20 mouse cellular contexts compared by ENCODE assay signal in the genomic region with DNA sequence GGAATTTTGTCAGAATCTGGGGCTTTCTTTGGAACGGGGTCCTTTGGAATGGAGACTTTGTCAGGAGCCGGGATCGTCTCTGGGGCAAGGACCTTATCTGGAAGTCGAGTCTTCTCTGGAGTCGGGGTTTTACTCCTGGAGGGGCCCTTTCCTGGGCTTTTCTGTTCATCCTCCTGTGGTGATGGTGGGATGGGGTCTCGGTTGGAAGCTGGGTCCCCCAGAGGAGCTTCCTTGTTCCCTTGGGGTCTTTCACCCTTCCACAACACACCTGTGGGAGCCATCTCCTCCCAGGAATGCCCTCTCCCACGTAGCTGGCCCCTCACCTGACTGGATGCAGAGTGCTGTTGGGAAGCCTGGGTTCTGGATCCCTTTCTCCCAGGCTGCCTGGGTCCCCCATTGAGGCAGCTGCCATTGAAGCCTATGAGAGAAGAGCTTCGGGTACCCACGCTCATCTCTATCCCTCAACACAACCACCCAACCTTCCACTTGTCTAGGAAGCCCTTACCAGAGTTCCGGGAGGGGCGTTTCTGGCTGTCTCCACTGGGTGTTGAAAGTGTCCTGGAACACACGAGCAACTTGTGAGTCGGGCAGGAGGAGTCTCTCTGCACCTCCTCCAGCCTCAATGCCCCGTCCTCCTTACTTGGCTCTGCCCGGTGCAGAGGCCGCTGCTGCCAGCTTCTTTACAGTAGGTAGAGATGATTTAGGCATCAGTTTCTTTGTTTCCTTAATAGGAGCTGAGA. TPM values are rescaled to one million over a fixed set of nuclear protein-coding genes. Genes with fewer than 3 reads are reported as not detected.
DNase-seq lines count a peak whose midpoint lies in the region; ATAC-seq lines count a peak whose summit lies in the region.
"Had no signal": no experiment of that assay in that cellular context is flagged by ENCODE, and none has a peak within 500 bp of the region (broad histone marks: within the 10 kb centered on the region; RNA-seq: fewer than 3 reads in every experiment).

No protein-coding gene starts in this region.

- WGBS in kidney, embryonic 14.5 days, result 84% methylated on average over 16 of the region's 16 CpGs
- 72% methylated on average over 16 of the region's 16 CpGs for WGBS in lung, embryonic 16.5 days
- 80% methylated on average over 16 of the region's 16 CpGs for whole genome bisulfite sequencing in embryonic facial prominence, embryonic 15.5 days

- no peak for DNase-seq in kidney, postnatal 36 days
- DNase-seq in lung, postnatal 14 days, result no peak
- no peak for DNase-seq in adrenal gland, postnatal 36 days
- DNase-seq in spleen, adult 12 weeks (ENCODE audit: low spot score), result no peak
- DNase-seq: cerebellum, adult 8-10 months; heart, postnatal 14 days; liver, embryonic 13.5 days; midbrain, embryonic 14.5 days; thymus, adult 18-20 months; thymus, postnatal 4 days had no signal

- no peak for ATAC-seq in kidney, embryonic 14.5 days (ENCODE audit: low FRiP score, low TSS enrichment)
- ATAC-seq in lung, embryonic 16.5 days (ENCODE audit: low read depth), result no peak
- no peak for ATAC-seq in embryonic facial prominence, embryonic 15.5 days (ENCODE audit: insufficient number of reproducible peaks, low FRiP score, low TSS enrichment, low read depth)
- ATAC-seq: intestine, postnatal 0 days; lung, postnatal 0 days had no signal

- peaks cover 34% of the 10 kb centered on the region for H3K4me1 ChIP-seq in kidney, embryonic 14.5 days (ENCODE audit: control insufficient read depth, insufficient read depth, low read length)
- peaks cover 63% of the 10 kb centered on the region for H3K4me1 ChIP-seq in lung, embryonic 16.5 days (replicated peaks; ENCODE audit: control insufficient read depth, insufficient read depth, low read length)
- H3K4me1 ChIP-seq in embryonic facial prominence, embryonic 15.5 days, result peaks cover 62% of the 10 kb centered on the region

- H3K36me3 ChIP-seq in kidney, embryonic 14.5 days (ENCODE audit: control insufficient read depth, insufficient read depth, low read length), result peaks cover 15% of the 10 kb centered on the region
- peaks cover 9% of the 10 kb centered on the region for H3K36me3 ChIP-seq in lung, embryonic 16.5 days (ENCODE audit: control insufficient read depth, insufficient read depth, low read length)
- H3K36me3 ChIP-seq in embryonic facial prominence, embryonic 15.5 days, result peaks cover 6% of the 10 kb centered on the region
- H3K36me3 ChIP-seq: hindbrain, embryonic 15.5 days; liver, embryonic 13.5 days had no signal

- no peaks in the 10 kb centered on the region for H3K27me3 ChIP-seq in kidney, embryonic 14.5 days (ENCODE audit: control insufficient read depth, insufficient read depth, low read length)
- no peaks in the 10 kb centered on the region for H3K27me3 ChIP-seq in lung, embryonic 16.5 days (ENCODE audit: control insufficient read depth, insufficient read depth, low read depth, low read length)
- no peaks in the 10 kb centered on the region for H3K27me3 ChIP-seq in embryonic facial prominence, embryonic 15.5 days
- H3K27me3 ChIP-seq: CH12.LX had no signal

- H3K27ac ChIP-seq in kidney, embryonic 14.5 days (ENCODE audit: low read depth, low read length), result no peak overlapping the region
- peak overlapping the region; percentile 17; the same call in 1 of the 2 replicates for H3K27ac ChIP-seq in lung, embryonic 16.5 days (ENCODE audit: low read length)
- peak overlapping the region; percentile 92; the same call in 1 of the 2 replicates for H3K27ac ChIP-seq in embryonic facial prominence, embryonic 15.5 days (replicated peaks)
- H3K27ac ChIP-seq: hindbrain, embryonic 15.5 days; liver, embryonic 13.5 days had no signal

- no peaks in the 10 kb centered on the region; the same call in 1 of the 2 replicates for H3K9me3 ChIP-seq in kidney, embryonic 14.5 days (ENCODE audit: control insufficient read depth, low read length)
- peaks cover 2% of the 10 kb centered on the region; the same call in 1 of the 2 replicates for H3K9me3 ChIP-seq in lung, embryonic 16.5 days (ENCODE audit: control insufficient read depth, low read length)
- no peaks in the 10 kb centered on the region for H3K9me3 ChIP-seq in embryonic facial prominence, embryonic 15.5 days (replicated peaks)
- H3K9me3 ChIP-seq: heart, embryonic 12.5 days; hindbrain, embryonic 15.5 days; liver, embryonic 13.5 days had no signal

- no peak overlapping the region for H3K4me2 ChIP-seq in kidney, embryonic 14.5 days (replicated peaks; ENCODE audit: low read depth, low read length)
- no peak overlapping the region for H3K4me2 ChIP-seq in lung, embryonic 16.5 days (ENCODE audit: low read depth, low read length)
- H3K4me2 ChIP-seq in embryonic facial prominence, embryonic 15.5 days (replicated peaks), result no peak overlapping the region
- H3K4me2 ChIP-seq: hindbrain, embryonic 15.5 days; liver, embryonic 13.5 days had no signal

- no peak overlapping the region for H3K4me3 ChIP-seq in kidney, embryonic 14.5 days (ENCODE audit: low read length)
- no peak overlapping the region for H3K4me3 ChIP-seq in lung, embryonic 16.5 days (ENCODE audit: low read length)
- H3K4me3 ChIP-seq in embryonic facial prominence, embryonic 15.5 days (replicated peaks), result no peak overlapping the region
- H3K4me3 ChIP-seq: heart, embryonic 12.5 days; hindbrain, embryonic 15.5 days; liver, embryonic 13.5 days; megakaryocyte, embryonic 14.5 days; myocyte had no signal

- 0 out of 2 replicates have a peak overlapping the region, but pooled peaks have one; percentile 18 for H3K9ac ChIP-seq in kidney, embryonic 14.5 days (ENCODE audit: low read depth, low read length)
- H3K9ac ChIP-seq in lung, embryonic 16.5 days (ENCODE audit: low read length), result 0 out of 2 replicates have a peak overlapping the region, but pooled peaks have one; percentile 14
- no peak overlapping the region for H3K9ac ChIP-seq in embryonic facial prominence, embryonic 15.5 days
- H3K9ac ChIP-seq: heart, embryonic 12.5 days; hindbrain, embryonic 15.5 days; liver, embryonic 13.5 days had no signal

RNA-seq across cellular contexts. Expression of gene Eva1b, which starts 4.3 kb away (rescaled TPM):
- 96.1 and 124 TPM in 2 replicates for polyA plus RNA-seq in kidney, embryonic 14.5 days (2014; fragmentation: Nextera tagmentation; extraction: Ambion mirVana)
- polyA plus RNA-seq in lung, embryonic 16.5 days (2015; fragmentation: Nextera tagmentation; extraction: Ambion mirVana), result 98.0 and 108 TPM in 2 replicates
- 84.3 and 94.6 TPM in 2 replicates for polyA plus RNA-seq in embryonic facial prominence, embryonic 15.5 days (2015; fragmentation: Nextera tagmentation; extraction: Ambion mirVana)
- total RNA-seq in adrenal gland, postnatal 36 days (2021), result 10 to 100 TPM; 24.1 to 29.0 TPM

RNA-seq across cellular contexts. Expression of gene Sh3d21, which starts 11.4 kb away (rescaled TPM):
- 7.3 and 8.7 TPM in 2 replicates for polyA plus RNA-seq in kidney, embryonic 14.5 days (2014; fragmentation: Nextera tagmentation; extraction: Ambion mirVana)
- 9.2 and 12.3 TPM in 2 replicates for polyA plus RNA-seq in lung, embryonic 16.5 days (2015; fragmentation: Nextera tagmentation; extraction: Ambion mirVana)
- 15.0 and 16.8 TPM in 2 replicates for polyA plus RNA-seq in embryonic facial prominence, embryonic 15.5 days (2015; fragmentation: Nextera tagmentation; extraction: Ambion mirVana)
- total RNA-seq in adrenal gland, postnatal 36 days (2021), result 1 to 10 TPM; 2.9 to 3.8 TPM

RNA-seq across cellular contexts. Expression of gene Stk40, which starts 48.1 kb away (rescaled TPM):
- 19.1 and 24.9 TPM in 2 replicates for polyA plus RNA-seq in kidney, embryonic 14.5 days (2014; fragmentation: Nextera tagmentation; extraction: Ambion mirVana)
- 37.7 and 40.3 TPM in 2 replicates for polyA plus RNA-seq in lung, embryonic 16.5 days (2015; fragmentation: Nextera tagmentation; extraction: Ambion mirVana)
- 37.4 and 38.7 TPM in 2 replicates for polyA plus RNA-seq in embryonic facial prominence, embryonic 15.5 days (2015; fragmentation: Nextera tagmentation; extraction: Ambion mirVana)
- total RNA-seq in adrenal gland, postnatal 36 days (2021), result 10 to 100 TPM; 52.4 to 63.1 TPM

RNA-seq across cellular contexts. Expression of gene Thrap3, which starts 50.7 kb away (rescaled TPM):
- 141 and 281 TPM in 2 replicates for polyA plus RNA-seq in kidney, embryonic 14.5 days (2014; fragmentation: Nextera tagmentation; extraction: Ambion mirVana)
- polyA plus RNA-seq in lung, embryonic 16.5 days (2015; fragmentation: Nextera tagmentation; extraction: Ambion mirVana), result 197 and 213 TPM in 2 replicates
- 191 and 208 TPM in 2 replicates for polyA plus RNA-seq in embryonic facial prominence, embryonic 15.5 days (2015; fragmentation: Nextera tagmentation; extraction: Ambion mirVana)
- total RNA-seq in adrenal gland, postnatal 36 days (2021), result 100 to 1,000 TPM; 186 to 192 TPM

RNA-seq across cellular contexts. Expression of gene Lsm10, which starts 55.4 kb away (rescaled TPM):
- polyA plus RNA-seq in kidney, embryonic 14.5 days (2014; fragmentation: Nextera tagmentation; extraction: Ambion mirVana), result 47.3 and 52.4 TPM in 2 replicates
- 57.2 and 57.7 TPM in 2 replicates for polyA plus RNA-seq in lung, embryonic 16.5 days (2015; fragmentation: Nextera tagmentation; extraction: Ambion mirVana)
- 55.4 and 60.6 TPM in 2 replicates for polyA plus RNA-seq in embryonic facial prominence, embryonic 15.5 days (2015; fragmentation: Nextera tagmentation; extraction: Ambion mirVana)
- total RNA-seq in adrenal gland, postnatal 36 days (2021), result 10 to 100 TPM; 21.8 to 40.1 TPM
